9 mouse cellular contexts compared by ENCODE assay signal in the genomic region with DNA sequence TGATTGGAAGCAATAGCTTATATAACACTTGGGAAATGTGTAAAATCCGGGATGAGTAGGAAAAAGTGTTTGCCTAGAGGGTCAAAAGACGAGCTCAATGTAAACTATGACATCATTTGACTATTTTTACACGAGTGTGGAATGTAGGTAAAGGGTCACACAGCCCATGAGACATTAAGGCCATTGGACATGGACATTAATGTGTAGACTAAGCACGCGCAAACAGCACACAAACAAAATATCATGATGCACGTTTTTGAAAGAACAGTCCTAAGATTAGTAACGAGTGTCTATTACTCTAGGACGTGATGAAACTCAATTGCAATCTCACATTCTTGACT. TPM values are rescaled to one million over a fixed set of nuclear protein-coding genes. Genes with fewer than 3 reads are reported as not detected.
DNase-seq lines count a peak whose midpoint lies in the region; ATAC-seq and TF ChIP-seq lines count a peak whose summit lies in the region.
"Had no signal": no experiment of that assay in that cellular context is flagged by ENCODE, and none has a peak within 500 bp of the region (broad histone marks: within the 10 kb centered on the region; RNA-seq: fewer than 3 reads in every experiment).

No protein-coding gene starts in this region.

- H3K27ac ChIP-seq in layer of hippocampus, adult 2 months, result peak overlapping the region; percentile 96
- H3K27ac ChIP-seq in embryonic facial prominence, embryonic 15.5 days (replicated peaks), result peak overlapping the region; percentile 95
- H3K27ac ChIP-seq in intestine, embryonic 15.5 days, result peak overlapping the region; percentile 94

- peaks cover 5% of the 10 kb centered on the region; the same call in 1 of the 2 replicates for H3K4me1 ChIP-seq in embryonic facial prominence, embryonic 15.5 days
- H3K4me1 ChIP-seq in intestine, embryonic 15.5 days (replicated peaks), result peaks cover 3% of the 10 kb centered on the region

- no peaks in the 10 kb centered on the region for H3K9me3 ChIP-seq in embryonic facial prominence, embryonic 15.5 days (replicated peaks)
- no peaks in the 10 kb centered on the region for H3K9me3 ChIP-seq in intestine, embryonic 15.5 days

- H3K9ac ChIP-seq in embryonic facial prominence, embryonic 15.5 days, result 0 out of 2 replicates have a peak overlapping the region, but pooled peaks have one; percentile 58
- peak overlapping the region; percentile 72 for H3K9ac ChIP-seq in intestine, embryonic 15.5 days

- H3K4me3 ChIP-seq in layer of hippocampus, adult 2 months, result peak overlapping the region; percentile 77
- peak overlapping the region; percentile 67 for H3K4me3 ChIP-seq in embryonic facial prominence, embryonic 15.5 days (replicated peaks)
- peak overlapping the region; percentile 63 for H3K4me3 ChIP-seq in intestine, embryonic 15.5 days (replicated peaks)
- peak overlapping the region; percentile 89 for H3K4me3 ChIP-seq in myocyte

- no peak for TF ChIP-seq CTCF in layer of hippocampus, adult 2 months (conservative IDR thresholded peaks at IDR 0.05)

- H3K79me2 ChIP-seq in myocyte (ENCODE audit: control insufficient read depth, insufficient read depth), result peaks cover 15% of the 10 kb centered on the region

- WGBS in embryonic facial prominence, embryonic 15.5 days, result 21% methylated on average over 8 of the region's 8 CpGs
- 13% methylated on average over 8 of the region's 8 CpGs for WGBS in intestine, embryonic 15.5 days

- TF ChIP-seq POLR2A in myocyte (IDR thresholded peaks at IDR 0.05; ENCODE audit: insufficient read length, low read depth), result no peak

- no peak for ATAC-seq in embryonic facial prominence, embryonic 15.5 days (ENCODE audit: insufficient number of reproducible peaks, low FRiP score, low TSS enrichment, low read depth)
- ATAC-seq in intestine, embryonic 15.5 days, result peak; percentile 50

- no peak for DNase-seq in layer of hippocampus, adult 2 months (ENCODE audit: low spot score in 2 of 2)
- DNase-seq in layer of hippocampus, adult 9-11 months, result no peak
- no peak for DNase-seq in left cerebral cortex, adult 9 months (ENCODE audit: low spot score in 2 of 2)
- DNase-seq in thymus, postnatal 0 days (ENCODE audit: low spot score), result no peak
- no peak for DNase-seq in right cerebral cortex, postnatal 14 days

- peak overlapping the region; percentile 65 for H3K4me2 ChIP-seq in embryonic facial prominence, embryonic 15.5 days (replicated peaks)
- H3K4me2 ChIP-seq in intestine, embryonic 15.5 days (replicated peaks), result peak overlapping the region; percentile 63
- peak overlapping the region; percentile 71 for H3K4me2 ChIP-seq in myocyte (ENCODE audit: low read depth)

- peak overlapping the region; percentile 74 for H3ac ChIP-seq in myocyte (ENCODE audit: control insufficient read depth, insufficient read length)

- H3K36me3 ChIP-seq in embryonic facial prominence, embryonic 15.5 days, result no peaks in the 10 kb centered on the region
- H3K36me3 ChIP-seq in intestine, embryonic 15.5 days, result no peaks in the 10 kb centered on the region
- peaks cover 5% of the 10 kb centered on the region for H3K36me3 ChIP-seq in myocyte (ENCODE audit: control insufficient read depth, insufficient read depth)

- no peaks in the 10 kb centered on the region for H3K27me3 ChIP-seq in embryonic facial prominence, embryonic 15.5 days
- H3K27me3 ChIP-seq in intestine, embryonic 15.5 days (replicated peaks), result no peaks in the 10 kb centered on the region
- H3K27me3 ChIP-seq in myocyte (ENCODE audit: control insufficient read depth, insufficient read depth, insufficient read length), result no peaks in the 10 kb centered on the region

TF ChIP-seq in myocyte, 11 proteins besides CTCF, POLR2A, EP300 and RAD21:
- no peak for TF ChIP-seq USF1 (IDR thresholded peaks at IDR 0.05; ENCODE audit: low read depth)
- no peak for TF ChIP-seq TCF12 (IDR thresholded peaks at IDR 0.05; ENCODE audit: insufficient read depth, poor library complexity, severe bottlenecking)
- TF ChIP-seq CEBPB (IDR thresholded peaks at IDR 0.05; ENCODE audit: insufficient read depth, poor library complexity, severe bottlenecking), result peak; percentile 99

RNA-seq across cellular contexts. Expression of gene Acot2, which starts 0.4 kb away (rescaled TPM):
- total RNA-seq in layer of hippocampus, adult 2 months (2021), result 10 to 100 TPM; 16.2 to 18.1 TPM
- polyA plus RNA-seq in embryonic facial prominence, embryonic 15.5 days (2015; fragmentation: Nextera tagmentation; extraction: Ambion mirVana), result 24.0 and 24.4 TPM in 2 replicates
- polyA plus RNA-seq in intestine, embryonic 15.5 days (2015; fragmentation: Nextera tagmentation; extraction: Ambion mirVana), result 34.3 and 35.8 TPM in 2 replicates
- 31.1 TPM for polyA plus RNA-seq in myocyte (2012; fragmentation: generic; extraction: Trizol)
- 14.0 and 21.8 TPM in 2 replicates for polyA plus RNA-seq in thymus, postnatal 0 days (2015; fragmentation: Nextera tagmentation; extraction: Ambion mirVana)

RNA-seq across cellular contexts. Expression of gene Heatr4, which starts 2.6 kb away (rescaled TPM):
- not detected for total RNA-seq in layer of hippocampus, adult 2 months (2021)
- polyA plus RNA-seq in embryonic facial prominence, embryonic 15.5 days (2015; fragmentation: Nextera tagmentation; extraction: Ambion mirVana), result not detected in 2 replicates
- not detected in 2 replicates for polyA plus RNA-seq in intestine, embryonic 15.5 days (2015; fragmentation: Nextera tagmentation; extraction: Ambion mirVana)
- polyA plus RNA-seq in myocyte (2012; fragmentation: generic; extraction: Trizol), result not detected
- 0.04 TPM in 1 of 2 replicates, not detected in the other for polyA plus RNA-seq in thymus, postnatal 0 days (2015; fragmentation: Nextera tagmentation; extraction: Ambion mirVana)
- total RNA-seq: hematopoietic stem cell, adult 5-6 weeks had no signal

RNA-seq across cellular contexts. Expression of gene Acot1, which starts 22.1 kb away (rescaled TPM):
- total RNA-seq in layer of hippocampus, adult 2 months (2021), result 10 to 100 TPM; 27.0 to 28.3 TPM
- 50.2 and 58.9 TPM in 2 replicates for polyA plus RNA-seq in embryonic facial prominence, embryonic 15.5 days (2015; fragmentation: Nextera tagmentation; extraction: Ambion mirVana)
- polyA plus RNA-seq in intestine, embryonic 15.5 days (2015; fragmentation: Nextera tagmentation; extraction: Ambion mirVana), result 125 and 142 TPM in 2 replicates
- polyA plus RNA-seq in myocyte (2012; fragmentation: generic; extraction: Trizol), result 0.06 TPM
- polyA plus RNA-seq in thymus, postnatal 0 days (2015; fragmentation: Nextera tagmentation; extraction: Ambion mirVana), result 15.5 and 19.3 TPM in 2 replicates

RNA-seq across cellular contexts. Expression of gene Riox1, which starts 36.8 kb away (rescaled TPM):
- total RNA-seq in layer of hippocampus, adult 2 months (2021), result 10 to 100 TPM; 15.0 to 15.7 TPM
- polyA plus RNA-seq in embryonic facial prominence, embryonic 15.5 days (2015; fragmentation: Nextera tagmentation; extraction: Ambion mirVana), result 14.7 and 15.4 TPM in 2 replicates
- 17.5 and 18.3 TPM in 2 replicates for polyA plus RNA-seq in intestine, embryonic 15.5 days (2015; fragmentation: Nextera tagmentation; extraction: Ambion mirVana)
- 14.2 TPM for polyA plus RNA-seq in myocyte (2012; fragmentation: generic; extraction: Trizol)
- polyA plus RNA-seq in thymus, postnatal 0 days (2015; fragmentation: Nextera tagmentation; extraction: Ambion mirVana), result 16.3 and 21.3 TPM in 2 replicates

RNA-seq across cellular contexts. Expression of gene Acot4, which starts 51.0 kb away (rescaled TPM):
- 1 to 10 TPM; 3.2 to 3.4 TPM for total RNA-seq in layer of hippocampus, adult 2 months (2021)
- polyA plus RNA-seq in embryonic facial prominence, embryonic 15.5 days (2015; fragmentation: Nextera tagmentation; extraction: Ambion mirVana), result 0.25 and 0.45 TPM in 2 replicates
- 8.2 and 8.9 TPM in 2 replicates for polyA plus RNA-seq in intestine, embryonic 15.5 days (2015; fragmentation: Nextera tagmentation; extraction: Ambion mirVana)
- polyA plus RNA-seq in myocyte (2012; fragmentation: generic; extraction: Trizol), result not detected
- polyA plus RNA-seq in thymus, postnatal 0 days (2015; fragmentation: Nextera tagmentation; extraction: Ambion mirVana), result 0.14 and 0.36 TPM in 2 replicates

Comparison
In these comparisons a context has a peak if more than half of its experiments do, and no peak if none do; other contexts are left out.
1. RNA of gene Acot1, which starts 22.1 kb away (polyA plus RNA-seq): 125 to 142 TPM in intestine, embryonic 15.5 days, 50.2 to 58.9 TPM in embryonic facial prominence, embryonic 15.5 days and 15.5 to 19.3 TPM in thymus, postnatal 0 days; 0.06 TPM in myocyte (single experiment); every median in the first group is over 10 times any median in the second.
2. Peak in every context shown above with its lines, with median percentiles within 50 percentile points of each other: H3K27ac ChIP-seq, H3K4me3 ChIP-seq and H3K4me2 ChIP-seq.